Mouse (Mus musculus) retina, postnatal 1 day (tissue): ENCODE data around the gene Gm13420.
"Not testable (repeated sequence)": the region's sequence is repeated elsewhere in the genome, so short reads cannot be mapped to it uniquely, and the experiment has no call there.

Experiments used
- DNase-seq: peaks from one replicate; pipeline ENCODE4 v3.0.0-alpha.2; 2012

The Gm13420 gene

DNA sequence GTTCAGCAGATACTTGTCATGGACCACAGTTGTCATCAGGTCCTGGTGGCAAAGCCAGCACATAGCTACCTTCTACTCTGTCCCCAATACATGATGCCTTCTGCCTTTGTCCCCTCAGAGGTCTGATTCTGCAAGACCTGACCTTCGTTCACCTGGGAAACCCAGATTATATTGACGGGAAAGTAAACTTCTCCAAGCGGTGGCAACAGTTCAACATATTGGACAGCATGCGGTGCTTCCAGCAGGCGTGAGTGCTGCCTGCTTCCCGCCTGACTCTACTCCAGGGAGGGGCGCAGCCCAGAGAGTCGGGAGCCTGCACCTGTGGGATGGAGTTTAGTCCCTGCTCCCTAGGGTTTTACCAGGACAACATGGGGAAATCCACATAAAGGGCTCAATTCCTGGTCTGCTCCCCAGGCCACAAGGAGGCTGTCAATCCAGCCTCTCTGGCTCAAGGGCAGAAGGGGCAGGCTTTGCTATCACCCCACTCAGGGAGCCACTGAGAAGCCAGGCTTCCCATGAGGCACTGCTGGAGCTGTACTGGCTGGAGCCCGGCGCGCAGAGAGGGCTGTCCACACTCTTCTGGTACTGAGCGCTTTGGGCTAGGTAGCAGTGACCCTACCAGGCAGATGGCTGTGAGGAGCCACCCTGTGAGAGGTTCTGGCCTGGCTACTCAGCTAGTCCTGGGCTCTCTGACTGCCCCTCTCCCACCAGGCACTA is 14.1 kb downstream of the Gm13420 start:
- DNase-seq: no peak

- DNase-seq: no peak
These were observed 15.8 kb downstream of the Gm13420 start for GRCm38 (mm10) chr2:29735708-29736107.

DNA sequence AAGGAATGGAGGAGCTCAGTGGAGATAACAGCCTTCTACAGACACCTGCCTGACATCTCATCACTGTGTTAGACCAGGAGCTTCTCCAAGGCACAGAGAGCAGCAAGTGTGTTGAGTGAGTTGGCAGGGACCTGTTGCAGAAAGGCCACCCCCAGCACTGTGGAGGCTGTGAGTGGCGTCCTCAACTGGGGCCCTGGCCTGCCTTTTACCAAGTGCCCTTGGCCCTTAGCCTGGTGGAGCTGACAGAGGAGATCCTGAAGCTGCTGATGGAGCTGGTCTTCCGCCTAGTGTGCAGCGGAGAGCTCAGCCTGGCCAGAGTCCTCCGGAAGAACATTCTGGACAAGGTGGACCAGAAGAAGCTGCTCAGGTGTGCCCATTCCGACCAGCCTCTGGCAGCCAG is 18.1 kb downstream of the Gm13420 start:
- DNase-seq: no peak

GRCm38 (mm10) chr2:29732559-29732958 is 18.9 kb downstream of the Gm13420 start:
- no peak for DNase-seq

GRCm38 (mm10) chr2:29731545-29731944 is 19.9 kb downstream of the Gm13420 start:
- no peak for DNase-seq

DNA sequence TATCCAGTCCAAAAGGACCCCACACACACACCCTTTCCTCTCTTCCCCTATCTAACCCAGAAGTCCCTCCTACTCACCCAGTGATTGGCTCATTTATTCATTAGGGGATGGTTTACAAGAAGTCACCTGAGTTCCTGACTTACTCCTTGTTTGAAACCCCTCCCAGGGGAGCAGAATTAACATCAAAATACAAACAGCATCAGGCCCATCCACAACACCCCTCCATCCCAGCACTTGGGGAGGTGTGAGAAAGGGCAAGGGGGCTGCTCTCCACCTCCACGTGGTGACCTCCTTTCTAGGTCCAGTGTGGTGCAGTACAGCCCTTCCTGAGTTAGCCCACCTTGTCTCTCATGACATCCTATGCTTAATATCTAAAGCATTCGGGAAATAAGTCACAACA is 22.0 kb downstream of the Gm13420 start:
- no peak for DNase-seq

GRCm38 (mm10) chr2:29724664-29725365 is 26.7 kb downstream of the Gm13420 start:
- DNase-seq: no peak

- DNase-seq: no peak
These were observed 28.4 kb downstream of the Gm13420 start for GRCm38 (mm10) chr2:29723132-29723531.

DNA sequence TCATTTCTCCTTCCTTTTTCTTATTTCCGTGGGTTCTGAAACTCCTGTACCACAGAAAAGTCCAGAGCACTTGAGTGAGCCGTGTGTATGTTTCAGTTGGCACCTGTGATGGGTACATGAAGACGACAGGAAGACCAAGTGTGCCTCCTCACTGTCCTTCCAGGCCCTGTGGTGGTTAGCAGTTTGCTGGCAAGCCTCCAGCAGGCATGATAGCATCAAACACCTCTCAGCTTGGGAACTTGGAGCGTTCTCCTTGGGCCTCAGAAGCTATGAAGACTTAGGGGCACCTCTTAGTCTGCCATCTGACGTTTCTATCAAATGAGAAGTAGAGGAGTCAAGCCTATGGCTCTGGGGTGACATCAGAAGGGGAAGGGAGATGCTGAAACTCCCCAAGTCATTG is 32.9 kb downstream of the Gm13420 start:
- no peak for DNase-seq

DNA sequence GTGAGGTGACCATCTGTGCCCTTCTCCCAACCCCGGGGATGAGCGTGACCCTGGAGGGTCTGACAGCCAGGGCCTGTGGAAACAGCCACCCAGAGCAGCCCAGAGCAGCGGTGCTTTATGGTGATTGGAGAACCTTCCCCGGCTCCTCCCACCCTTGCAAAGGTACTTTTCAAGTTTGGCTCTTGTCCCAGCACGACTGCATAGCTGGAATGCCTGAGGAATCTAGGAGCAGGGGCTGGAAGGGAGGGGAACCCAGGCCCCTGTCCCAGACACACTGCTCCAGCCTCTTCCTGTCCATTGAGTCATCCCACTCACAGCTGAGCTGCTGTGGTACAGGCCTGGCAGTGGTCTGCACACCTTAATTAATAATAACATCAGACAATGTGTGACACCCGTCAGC is 34.8 kb downstream of the Gm13420 start:
- peak; percentile 24 for DNase-seq

DNA sequence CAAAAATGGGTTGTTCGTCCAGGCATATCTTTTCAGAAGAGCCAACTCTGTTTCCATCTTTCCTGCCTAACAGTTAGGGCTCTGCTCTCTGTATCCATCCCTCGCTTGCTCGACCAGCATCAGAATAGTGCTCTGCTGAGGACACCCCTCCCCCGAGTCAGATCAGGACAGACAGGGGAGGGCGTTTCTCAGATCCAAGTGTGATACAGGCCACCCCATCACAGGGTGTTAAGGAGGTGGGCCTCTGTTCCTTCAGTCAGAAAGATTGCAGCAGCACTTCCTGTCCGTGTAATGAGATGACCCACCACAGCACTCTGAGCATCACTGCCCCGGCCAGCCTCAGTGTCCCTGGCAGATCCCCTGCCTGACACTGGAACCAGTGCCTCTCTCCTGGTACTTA is 35.3 kb downstream of the Gm13420 start:
- DNase-seq: no peak

DNA sequence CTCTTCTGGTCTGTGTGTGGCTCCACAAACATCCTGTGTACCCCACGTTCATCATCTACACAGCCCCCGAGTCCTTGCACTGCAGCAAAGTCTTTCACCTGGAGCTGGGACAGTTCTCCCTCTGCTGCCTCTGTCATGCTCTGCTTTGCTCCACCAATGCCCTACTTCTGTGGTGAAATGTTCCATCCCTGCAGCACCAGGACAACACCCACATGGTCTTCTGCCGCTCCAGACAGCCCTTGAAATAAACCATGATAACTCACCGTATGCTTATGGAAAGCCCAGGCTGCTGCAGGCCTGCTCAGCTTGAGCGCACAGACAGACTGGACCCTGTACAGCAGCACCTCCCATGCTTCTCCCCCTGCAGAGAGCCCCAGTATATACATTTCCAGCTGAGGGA is 37.4 kb downstream of the Gm13420 start:
- DNase-seq: no peak

DNA sequence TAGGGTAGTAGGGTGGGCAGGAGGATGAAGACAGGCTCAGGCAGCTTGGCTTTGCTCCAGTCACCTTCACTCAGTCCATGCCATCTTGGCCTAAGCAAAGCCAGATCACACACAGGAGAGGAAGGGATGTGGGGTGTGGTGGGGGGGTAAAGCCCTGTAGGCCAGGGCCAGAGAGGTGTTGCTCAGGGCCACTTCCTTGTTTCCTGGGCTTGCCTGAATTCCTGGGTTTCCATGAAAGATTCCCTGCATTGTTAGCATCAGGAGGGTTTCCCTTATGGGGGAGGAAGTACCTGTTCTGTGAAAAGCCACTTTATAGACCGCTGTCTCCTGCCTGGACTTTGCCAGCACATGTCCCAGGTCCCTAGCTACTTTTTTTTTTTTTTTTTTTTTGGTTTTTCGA is 38.0 kb downstream of the Gm13420 start:
- DNase-seq: no peak

DNA sequence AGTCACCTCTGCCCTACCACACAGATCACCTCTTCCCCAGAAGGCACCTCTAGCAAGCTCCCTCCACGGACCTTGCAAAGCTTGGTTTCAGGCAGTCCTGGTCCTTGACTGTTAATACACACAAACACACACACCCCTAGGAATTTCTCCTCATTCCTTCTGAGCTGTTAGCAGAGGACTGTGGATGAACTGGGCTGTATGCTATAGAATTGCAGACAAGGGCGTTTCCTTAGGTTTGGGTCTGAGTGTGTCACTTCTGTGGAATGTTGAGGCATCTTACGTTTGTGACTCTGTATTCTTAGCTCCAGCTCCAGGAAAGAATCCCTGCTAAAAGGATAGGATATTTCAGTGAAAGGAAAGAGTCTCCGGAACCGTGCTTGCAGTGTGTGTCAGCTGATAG is 39.6 kb downstream of the Gm13420 start:
- DNase-seq: no peak

GRCm38 (mm10) chr2:29711038-29711437 is 40.4 kb downstream of the Gm13420 start:
- no peak for DNase-seq

GRCm38 (mm10) chr2:29708209-29708608 is 43.3 kb downstream of the Gm13420 start:
- not testable (repeated sequence) for DNase-seq

- DNase-seq: peak; percentile 17
These were observed 43.8 kb downstream of the Gm13420 start for GRCm38 (mm10) chr2:29707731-29708130.

GRCm38 (mm10) chr2:29706726-29707620 is 44.5 kb downstream of the Gm13420 start:
- no peak for DNase-seq

DNA sequence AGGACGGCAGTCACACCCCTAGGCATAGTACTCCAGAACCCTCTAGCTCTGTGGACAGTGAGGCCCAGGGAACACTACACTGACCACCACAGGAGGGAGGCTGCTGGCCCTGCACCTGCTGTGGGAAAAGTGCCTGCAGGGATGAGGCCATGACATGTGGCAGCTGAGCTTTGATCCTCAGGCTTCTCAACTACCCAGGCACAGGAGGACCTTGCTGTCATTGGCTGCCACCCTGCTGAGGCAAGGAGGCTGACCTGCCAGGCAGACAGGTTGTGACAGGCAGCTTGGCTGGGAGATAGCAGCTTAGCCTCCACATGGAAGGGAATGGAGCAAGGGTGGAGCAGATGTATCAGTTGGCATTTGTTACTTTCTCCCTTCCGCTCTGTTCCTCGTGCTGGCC is 46.0 kb downstream of the Gm13420 start:
- no peak for DNase-seq

DNA sequence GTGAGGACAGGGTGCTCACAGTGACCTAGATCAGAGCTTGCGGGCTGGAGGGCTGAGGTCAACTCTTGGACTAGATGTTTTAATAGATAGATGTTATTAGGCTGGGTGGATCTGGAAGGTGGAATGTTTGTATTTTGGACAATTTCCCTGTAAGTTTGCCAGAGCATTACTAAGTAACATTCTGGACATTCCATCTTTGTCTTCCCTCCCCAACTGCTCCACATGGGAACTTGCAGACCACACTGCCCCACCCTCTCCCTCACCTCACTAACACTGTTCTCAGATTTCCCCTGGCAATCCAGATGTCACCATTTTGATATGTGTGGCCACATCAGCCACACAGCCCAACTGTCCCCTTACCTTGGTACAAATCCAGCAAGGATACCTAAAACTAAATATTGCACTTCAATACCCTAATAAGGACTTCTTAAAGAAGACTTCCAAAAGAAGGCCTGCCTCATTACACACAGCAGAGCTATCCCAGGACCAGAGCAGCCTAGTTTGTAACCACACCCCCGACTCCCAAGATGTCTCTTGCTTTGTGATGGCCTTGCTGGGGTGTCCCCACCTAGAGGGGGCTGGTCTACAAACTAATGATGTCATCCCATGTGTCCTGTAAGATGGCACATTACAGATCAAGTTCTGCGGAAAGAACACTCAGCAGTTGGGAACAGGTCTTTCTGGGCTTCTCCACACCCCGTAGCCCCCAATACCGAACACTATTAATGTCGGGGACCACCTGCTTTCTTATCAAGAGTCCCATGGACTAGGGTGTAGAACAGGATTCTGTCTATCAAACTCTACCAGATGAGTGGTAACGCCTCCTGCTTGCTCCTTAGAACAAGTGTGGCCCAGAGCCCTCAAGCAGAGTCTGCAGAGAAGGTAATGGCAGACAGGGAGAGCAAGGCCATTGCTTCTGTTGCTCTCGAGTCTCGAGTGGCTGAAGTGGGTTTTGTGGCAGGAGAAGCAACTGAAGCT is 48.1 kb downstream of the Gm13420 start:
- no peak for DNase-seq

DNA sequence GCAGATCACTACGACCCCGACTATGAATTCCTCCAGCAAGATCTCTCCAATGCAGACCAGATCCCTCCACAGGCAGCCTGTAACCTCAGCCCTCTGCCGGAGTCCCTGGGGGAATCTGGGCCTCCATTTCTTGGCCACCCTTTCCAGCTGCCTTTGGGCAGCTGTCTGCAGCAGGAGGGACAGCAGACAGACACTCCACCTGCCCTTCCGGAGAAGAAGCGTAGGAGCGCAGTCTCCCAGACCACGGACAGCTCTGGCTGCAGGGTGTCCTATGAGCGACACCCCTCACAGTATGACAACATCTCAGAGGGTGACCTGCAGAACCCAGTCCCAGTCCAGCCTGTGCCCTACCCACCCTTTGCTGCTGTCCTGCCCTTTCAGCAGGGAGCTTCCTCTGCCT is 49.3 kb downstream of the Gm13420 start:
- no peak for DNase-seq

DNA sequence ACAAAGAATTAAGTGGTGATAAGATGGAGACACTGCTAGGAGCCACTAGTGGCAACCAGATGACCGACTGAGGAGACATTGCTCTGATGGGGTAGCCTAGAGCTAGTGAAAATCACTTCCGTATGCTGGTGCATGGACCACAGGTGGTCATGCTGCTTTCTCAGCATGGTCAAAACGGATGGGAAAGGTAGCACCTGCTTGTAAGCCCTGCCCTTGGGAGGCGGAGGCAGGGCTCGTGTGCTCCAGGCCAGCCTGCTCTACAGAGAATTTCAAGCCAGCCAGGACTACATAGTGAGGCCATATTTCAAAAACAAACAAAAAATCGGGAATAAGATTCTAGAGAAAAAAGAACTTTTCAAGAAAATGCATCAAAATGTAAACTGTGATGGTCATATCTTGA is 50.1 kb downstream of the Gm13420 start:
- no peak for DNase-seq
